Mouse (Mus musculus) G1E (cell line): ENCODE results near the gene Gpr12.

Experiments used
- CTCF ChIP-seq: IDR thresholded peaks from 2 replicates; pipeline ENCODE4 v1.5.1; 2012; ENCODE audit warnings: low read depth, low read length, inconsistent platforms, mixed read lengths
- GATA1 ChIP-seq: IDR thresholded peaks from 2 replicates; pipeline ENCODE4 v1.6.1; 2012; ENCODE audit warnings: borderline replicate concordance, low read length, inconsistent platforms, mixed read lengths
- POLR2AphosphoS5 ChIP-seq: IDR thresholded peaks from 2 replicates; pipeline ENCODE4 v1.6.1; 2012; ENCODE audit warnings: low read depth, low read length, inconsistent platforms; ENCODE audit not compliant: insufficient replicate concordance
- TAL1 ChIP-seq: conservative IDR thresholded peaks from 2 replicates; pipeline ENCODE4 v1.6.1; 2012; ENCODE audit warnings: low read depth, low read length, inconsistent platforms, mixed read lengths

DNA sequence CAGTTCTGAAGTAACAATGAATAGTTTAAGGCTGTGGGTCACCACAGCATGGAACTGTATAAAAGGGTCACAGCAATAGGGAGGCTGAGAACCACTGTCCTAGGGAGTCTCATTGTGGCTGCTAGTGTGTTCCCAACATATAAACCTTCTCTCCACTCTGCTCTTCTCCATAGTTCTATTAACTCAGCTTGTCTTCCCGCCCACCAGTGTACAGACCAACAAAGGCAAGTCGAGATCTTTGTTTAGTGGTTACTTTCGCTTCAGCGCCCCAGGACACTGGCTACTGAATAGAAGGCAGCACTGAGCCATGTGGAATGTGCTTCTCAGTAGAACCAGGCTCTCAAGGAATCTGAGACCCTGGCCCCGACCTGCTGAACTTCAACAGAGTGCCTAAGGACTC is 7.5 kb upstream of the Gpr12 start:
- TF ChIP-seq CTCF = no peak
- TF ChIP-seq GATA1 = no peak
- no peak for TF ChIP-seq TAL1
- TF ChIP-seq POLR2AphosphoS5 = no peak
